Mouse (Mus musculus): ENCODE results near the gene Apip. TPM values are rescaled to one million over a fixed set of nuclear protein-coding genes. Genes with fewer than 3 reads are reported as not detected.

Gene Apip
- total and polyA plus RNA-seq, 3 experiments, result 44.2 to 74.7 (median 62.5) TPM

GRCm38 (mm10) chr2:103068602-103069001 is 4.9 kb upstream of the Apip start:
- H3K4me1 ChIP-seq (ENCODE audit: control insufficient read depth, insufficient read depth, low read length), result peaks cover 7% of the 10 kb centered on the region
- WGBS, result 54% methylated on average over 1 of the region's 1 CpGs
- no peak overlapping the region for H3K9ac ChIP-seq (ENCODE audit: low read depth, low read length)
- H3K79me2 ChIP-seq (replicated peaks; ENCODE audit: control insufficient read depth, insufficient read depth, low read length), result peaks cover 6% of the 10 kb centered on the region
- H3K4me3 ChIP-seq, result no peak overlapping the region
- H3K27me3 ChIP-seq (ENCODE audit: control insufficient read depth, insufficient read depth, low read length), result no peaks in the 10 kb centered on the region
- no peak overlapping the region for H3K27ac ChIP-seq
- no peak for DNase-seq
- intact Hi-C loops (cut with DNase I), result no loop called here
- TF ChIP-seq EP300 (IDR thresholded peaks at IDR 0.05; ENCODE audit: insufficient read depth, low read depth, low read length), result no peak
- no peak for TF ChIP-seq CTCF (IDR thresholded peaks at IDR 0.05)
- TF ChIP-seq POLR2A (IDR thresholded peaks at IDR 0.05; ENCODE audit: insufficient read depth, low read depth, low read length), result no peak
- H3K36me3 ChIP-seq (ENCODE audit: control insufficient read depth, insufficient read depth, low read length), result peaks cover 29% of the 10 kb centered on the region

DNA sequence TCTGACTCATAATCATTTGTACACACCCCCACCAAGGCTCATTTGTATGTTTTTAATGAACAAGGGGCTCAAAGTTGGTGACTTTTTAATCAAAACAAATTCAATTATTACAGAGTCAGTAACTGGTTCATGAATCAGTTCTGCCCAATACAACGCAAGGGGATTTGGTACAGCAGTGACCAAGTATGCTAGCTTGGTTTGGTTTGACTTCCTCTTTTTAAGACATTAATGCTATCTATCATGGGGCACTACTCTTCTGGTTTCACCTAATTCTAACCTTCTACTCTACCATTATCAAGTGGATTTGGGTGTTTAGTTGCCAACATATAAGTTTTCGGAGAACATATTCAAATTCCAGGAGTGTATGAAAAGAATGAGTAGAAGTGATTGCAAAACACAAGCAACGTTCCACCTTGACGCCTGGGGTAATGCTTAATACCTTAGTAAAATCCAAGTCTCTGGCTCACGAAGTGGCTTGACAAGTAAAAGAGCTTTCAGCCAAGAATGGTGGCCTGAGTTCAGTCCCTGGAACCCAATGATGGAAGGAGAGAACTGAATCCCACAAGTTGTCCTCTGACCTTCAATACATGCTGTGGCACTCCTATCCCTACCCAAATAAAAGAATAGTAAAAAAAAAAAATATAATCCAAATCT is 3.6 kb upstream of the Apip start:
- H3K4me3 ChIP-seq, result no peak overlapping the region
- no peak overlapping the region for H3K27ac ChIP-seq
- TF ChIP-seq CTCF (IDR thresholded peaks at IDR 0.05) (no peak), EP300 (IDR thresholded peaks at IDR 0.05; ENCODE audit: insufficient read depth, low read depth, low read length) (no peak), POLR2A (IDR thresholded peaks at IDR 0.05; ENCODE audit: insufficient read depth, low read depth, low read length) (no peak)
- WGBS, result 85% methylated on average over 5 of the region's 5 CpGs
- peaks cover 31% of the 10 kb centered on the region for H3K36me3 ChIP-seq (ENCODE audit: control insufficient read depth, insufficient read depth, low read length)
- intact Hi-C loops (cut with DNase I), result loop anchor here (10.0 kb wide), 1 partner anchor 1185 kb away; the partner anchor contains the start of genes Commd9 and Prr5l
- H3K27me3 ChIP-seq (ENCODE audit: control insufficient read depth, insufficient read depth, low read length), result no peaks in the 10 kb centered on the region
- no peak overlapping the region for H3K9ac ChIP-seq (ENCODE audit: low read depth, low read length)
- peaks cover 7% of the 10 kb centered on the region for H3K4me1 ChIP-seq (ENCODE audit: control insufficient read depth, insufficient read depth, low read length)
- DNase-seq, result no peak
- peaks cover 6% of the 10 kb centered on the region for H3K79me2 ChIP-seq (replicated peaks; ENCODE audit: control insufficient read depth, insufficient read depth, low read length)

DNA sequence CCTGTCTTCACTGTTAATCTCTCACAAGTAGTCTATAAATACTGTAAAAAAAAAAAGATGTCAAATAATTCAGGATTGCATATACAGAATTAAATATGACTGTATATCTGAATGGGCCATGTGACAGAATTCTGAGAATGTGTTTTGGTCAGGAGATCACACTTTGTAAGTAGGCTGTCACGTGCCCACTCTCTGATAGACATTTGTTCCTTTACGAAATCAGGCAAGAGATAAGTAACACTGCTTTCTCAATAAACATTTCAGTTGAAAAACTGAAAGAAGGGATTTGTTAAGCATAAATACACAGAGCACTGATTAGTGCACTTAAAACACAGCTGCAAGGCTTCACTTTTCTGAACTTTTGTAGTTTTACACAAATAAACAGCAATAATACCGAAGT is 2.9 kb upstream of the Apip start:
- peaks cover 7% of the 10 kb centered on the region for H3K79me2 ChIP-seq (replicated peaks; ENCODE audit: control insufficient read depth, insufficient read depth, low read length)
- peaks cover 7% of the 10 kb centered on the region for H3K4me1 ChIP-seq (ENCODE audit: control insufficient read depth, insufficient read depth, low read length)
- 39% methylated on average over 3 of the region's 3 CpGs for WGBS
- intact Hi-C loops (cut with DNase I), result loop anchor here (10.0 kb wide), 1 partner anchor 1186 kb away; the partner anchor contains the start of genes Commd9 and Prr5l
- H3K27me3 ChIP-seq (ENCODE audit: control insufficient read depth, insufficient read depth, low read length), result no peaks in the 10 kb centered on the region
- H3K36me3 ChIP-seq (ENCODE audit: control insufficient read depth, insufficient read depth, low read length), result peaks cover 31% of the 10 kb centered on the region
- H3K9ac ChIP-seq (ENCODE audit: low read depth, low read length), result no peak overlapping the region
- DNase-seq, result no peak
- TF ChIP-seq POLR2A (IDR thresholded peaks at IDR 0.05; ENCODE audit: insufficient read depth, low read depth, low read length) (no peak), CTCF (IDR thresholded peaks at IDR 0.05) (no peak), EP300 (IDR thresholded peaks at IDR 0.05; ENCODE audit: insufficient read depth, low read depth, low read length) (no peak)
- H3K27ac ChIP-seq, result no peak overlapping the region
- no peak overlapping the region for H3K4me3 ChIP-seq

DNA sequence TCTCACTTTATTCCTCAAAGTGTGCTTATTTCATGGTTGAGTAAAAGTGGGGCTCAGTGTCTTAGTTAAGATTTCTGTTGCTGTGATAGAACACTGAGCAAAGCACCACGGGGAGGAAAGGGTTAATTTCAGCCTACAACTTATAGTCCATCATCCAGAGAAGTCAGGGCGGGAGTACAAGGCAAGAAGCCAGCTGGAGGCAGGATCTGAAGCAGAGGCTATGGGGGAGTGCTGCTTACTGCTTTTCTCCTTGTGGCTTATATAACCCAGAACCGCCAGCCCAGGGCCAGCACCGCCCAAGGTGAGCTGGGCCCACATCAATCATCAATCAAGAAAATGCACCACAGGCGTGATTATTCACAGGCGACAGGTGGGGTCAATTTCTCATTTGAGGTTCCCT is 7.6 kb downstream of the Apip start:
- TF ChIP-seq EP300 (IDR thresholded peaks at IDR 0.05; ENCODE audit: insufficient read depth, low read depth, low read length), result no peak
- TF ChIP-seq CTCF (IDR thresholded peaks at IDR 0.05), result no peak
- TF ChIP-seq POLR2A (IDR thresholded peaks at IDR 0.05; ENCODE audit: insufficient read depth, low read depth, low read length), result no peak
- DNase-seq, result no peak
- Histone ChIP-seq H3K36me3 (ENCODE audit: control insufficient read depth, insufficient read depth, low read length) (no peaks in the 10 kb centered on the region; the same call in 1 of the 2 replicates), H3K27ac (no peak overlapping the region), H3K79me2 (replicated peaks; ENCODE audit: control insufficient read depth, insufficient read depth, low read length) (peaks cover 3% of the 10 kb centered on the region; the same call in 1 of the 2 replicates), H3K4me3 (no peak overlapping the region), H3K4me1 (ENCODE audit: control insufficient read depth, insufficient read depth, low read length) (peaks cover 2% of the 10 kb centered on the region), H3K9ac (ENCODE audit: low read depth, low read length) (no peak overlapping the region), H3K27me3 (ENCODE audit: control insufficient read depth, insufficient read depth, low read length) (no peaks in the 10 kb centered on the region)
- intact Hi-C loops (cut with DNase I), result loop anchor here (5.0 kb wide), 1 partner anchor 339 kb away; no protein-coding TSS in a partner anchor
- 63% methylated on average over 6 of the region's 6 CpGs for WGBS

DNA sequence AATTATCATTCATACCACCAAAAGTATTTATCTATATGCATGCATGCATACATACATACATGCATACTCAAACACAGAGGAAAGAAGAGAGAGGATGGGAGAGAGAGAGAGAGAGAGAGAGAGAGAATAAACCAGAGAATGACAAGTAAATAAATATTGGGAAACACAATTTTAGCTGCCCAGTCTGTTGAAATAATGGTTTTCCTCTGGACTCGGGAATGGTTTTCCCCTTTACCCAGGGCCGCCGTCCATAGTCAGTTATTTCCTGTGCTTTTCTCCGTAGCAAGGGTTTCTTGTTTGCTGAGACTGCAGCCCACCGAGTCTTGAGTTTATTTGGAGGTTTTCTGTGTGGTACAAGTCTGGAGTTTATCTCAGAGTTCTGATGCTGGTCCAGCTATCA is 8.2 kb downstream of the Apip start:
- TF ChIP-seq EP300 (IDR thresholded peaks at IDR 0.05; ENCODE audit: insufficient read depth, low read depth, low read length), result no peak
- TF ChIP-seq CTCF (IDR thresholded peaks at IDR 0.05), result no peak
- no peak for TF ChIP-seq POLR2A (IDR thresholded peaks at IDR 0.05; ENCODE audit: insufficient read depth, low read depth, low read length)
- 43% methylated on average over 5 of the region's 5 CpGs for WGBS
- no peak overlapping the region for H3K4me3 ChIP-seq
- H3K9ac ChIP-seq (ENCODE audit: low read depth, low read length), result no peak overlapping the region
- intact Hi-C loops (cut with DNase I), result loop anchor here (2.0 to 5.0 kb wide), 2 partner anchors 339 to 399 kb away; no protein-coding TSS in a partner anchor
- peaks cover 2% of the 10 kb centered on the region; the same call in 1 of the 2 replicates for H3K79me2 ChIP-seq (replicated peaks; ENCODE audit: control insufficient read depth, insufficient read depth, low read length)
- no peak for DNase-seq
- H3K4me1 ChIP-seq (ENCODE audit: control insufficient read depth, insufficient read depth, low read length), result peaks cover 2% of the 10 kb centered on the region
- H3K27me3 ChIP-seq (ENCODE audit: control insufficient read depth, insufficient read depth, low read length), result no peaks in the 10 kb centered on the region
- no peak overlapping the region for H3K27ac ChIP-seq
- no peaks in the 10 kb centered on the region; the same call in 1 of the 2 replicates for H3K36me3 ChIP-seq (ENCODE audit: control insufficient read depth, insufficient read depth, low read length)

- TF ChIP-seq CTCF (IDR thresholded peaks at IDR 0.05) (no peak), POLR2A (IDR thresholded peaks at IDR 0.05; ENCODE audit: insufficient read depth, low read depth, low read length) (no peak), EP300 (IDR thresholded peaks at IDR 0.05; ENCODE audit: insufficient read depth, low read depth, low read length) (no peak)
- Histone ChIP-seq H3K27ac (no peak overlapping the region), H3K36me3 (ENCODE audit: control insufficient read depth, insufficient read depth, low read length) (no peaks in the 10 kb centered on the region; the same call in 1 of the 2 replicates), H3K4me3 (no peak overlapping the region), H3K79me2 (replicated peaks; ENCODE audit: control insufficient read depth, insufficient read depth, low read length) (peaks cover 1% of the 10 kb centered on the region; the same call in 1 of the 2 replicates), H3K4me1 (ENCODE audit: control insufficient read depth, insufficient read depth, low read length) (peaks cover 1% of the 10 kb centered on the region), H3K27me3 (ENCODE audit: control insufficient read depth, insufficient read depth, low read length) (no peaks in the 10 kb centered on the region), H3K9ac (ENCODE audit: low read depth, low read length) (no peak overlapping the region)
- 46% methylated on average over 7 of the region's 7 CpGs for WGBS
- no peak for DNase-seq
- intact Hi-C loops (cut with DNase I), result loop anchor here (2.0 to 5.0 kb wide), 2 partner anchors 341 to 400 kb away; no protein-coding TSS in a partner anchor
Observed at GRCm38 (mm10) chr2:103082853-103083252, 9.4 kb downstream of the Apip start.
